Mouse (Mus musculus): Measurements from ENCODE around the gene Gcnt4.

Gene Gcnt4

GRCm38 (mm10) chr13:96947722-96948121 is 23.2 kb downstream of the Gcnt4 start:
- no peak for DNase-seq (ENCODE audit: low spot score)

GRCm38 (mm10) chr13:96951880-96952279 is 27.4 kb downstream of the Gcnt4 start:
- DNase-seq (ENCODE audit: low spot score) = no peak

- no peak for DNase-seq (ENCODE audit: low spot score)
Measured at GRCm38 (mm10) chr13:96956466-96956865, 32.0 kb downstream of the Gcnt4 start.

GRCm38 (mm10) chr13:96960019-96960418 is 35.5 kb downstream of the Gcnt4 start:
- no peak for DNase-seq (ENCODE audit: low spot score)

- DNase-seq (ENCODE audit: low spot score) = no peak
Measured at GRCm38 (mm10) chr13:96961366-96962157, 37.1 kb downstream of the Gcnt4 start.

GRCm38 (mm10) chr13:96962801-96963200 is 38.3 kb downstream of the Gcnt4 start:
- DNase-seq (ENCODE audit: low spot score) = no peak

- DNase-seq (ENCODE audit: low spot score) = no peak
Measured at GRCm38 (mm10) chr13:96964981-96965380, 40.5 kb downstream of the Gcnt4 start.

GRCm38 (mm10) chr13:96966210-96967089 is 42.0 kb downstream of the Gcnt4 start:
- DNase-seq (ENCODE audit: low spot score) = no peak

- no peak for DNase-seq (ENCODE audit: low spot score)
Measured at GRCm38 (mm10) chr13:96967091-96967490, 42.6 kb downstream of the Gcnt4 start.

GRCm38 (mm10) chr13:96967822-96968221 is 43.3 kb downstream of the Gcnt4 start:
- DNase-seq (ENCODE audit: low spot score) = no peak

GRCm38 (mm10) chr13:96971076-96971475 is 46.6 kb downstream of the Gcnt4 start:
- no peak for DNase-seq (ENCODE audit: low spot score)

GRCm38 (mm10) chr13:96971861-96972282 is 47.4 kb downstream of the Gcnt4 start:
- DNase-seq (ENCODE audit: low spot score) = no peak

GRCm38 (mm10) chr13:96973318-96973717 is 48.8 kb downstream of the Gcnt4 start:
- no peak for DNase-seq (ENCODE audit: low spot score)

- DNase-seq (ENCODE audit: low spot score) = no peak
Measured at GRCm38 (mm10) chr13:96976986-96977595, 52.6 kb downstream of the Gcnt4 start.

GRCm38 (mm10) chr13:96980561-96980960 is 56.1 kb downstream of the Gcnt4 start:
- no peak for DNase-seq (ENCODE audit: low spot score)

- DNase-seq (ENCODE audit: low spot score) = no peak
Measured at GRCm38 (mm10) chr13:96983251-96984126, 59.0 kb downstream of the Gcnt4 start.

- no peak for DNase-seq (ENCODE audit: low spot score)
Measured at GRCm38 (mm10) chr13:96984688-96985087, 60.2 kb downstream of the Gcnt4 start.

- DNase-seq (ENCODE audit: low spot score) = no peak
Measured at GRCm38 (mm10) chr13:96985599-96986275, 61.2 kb downstream of the Gcnt4 start.

GRCm38 (mm10) chr13:96989129-96989528 is 64.6 kb downstream of the Gcnt4 start:
- no peak for DNase-seq (ENCODE audit: low spot score)

GRCm38 (mm10) chr13:96990045-96990444 is 65.6 kb downstream of the Gcnt4 start:
- DNase-seq (ENCODE audit: low spot score) = no peak
